Mouse (Mus musculus): ENCODE data around the gene 4930519G04Rik. TPM values are rescaled to one million over a fixed set of nuclear protein-coding genes. Genes with fewer than 3 reads are reported as not detected.

4930519G04Rik gene
- polyA plus RNA-seq, 1 experiment from 2014 or later: not detected

GRCm38 (mm10) chr5:114886801-114887200 is 33.3 kb downstream of the 4930519G04Rik start:
- WGBS: 63% methylated on average over 6 of the region's 6 CpGs
- H3K27ac ChIP-seq (replicated peaks): peak overlapping the region; percentile 59; the same call in 1 of the 2 replicates
- no peak overlapping the region for H3K9ac ChIP-seq (ENCODE audit: low read length)
- TF ChIP-seq EP300 (optimal IDR thresholded peaks at IDR 0.05): no peak
- TF ChIP-seq CTCF (IDR thresholded peaks at IDR 0.05; ENCODE audit: low read depth): no peak
- no peaks in the 10 kb centered on the region for H3K9me3 ChIP-seq (ENCODE audit: control insufficient read depth, low read length)
- no peaks in the 10 kb centered on the region for H3K27me3 ChIP-seq (ENCODE audit: control insufficient read depth, insufficient read depth, low read length)
- no peak overlapping the region for H3K4me2 ChIP-seq (replicated peaks; ENCODE audit: low read depth)
- no peaks in the 10 kb centered on the region for H3K36me3 ChIP-seq (ENCODE audit: control insufficient read depth, insufficient read depth, low read length)
- H3K4me1 ChIP-seq (replicated peaks; ENCODE audit: control insufficient read depth, insufficient read depth): no peaks in the 10 kb centered on the region
- no peak overlapping the region for H3K4me3 ChIP-seq (ENCODE audit: low read depth, low read length)
- peak; percentile 85 for ATAC-seq (ENCODE audit: low FRiP score, low TSS enrichment)
- peak; percentile 71 for DNase-seq (ENCODE audit: low spot score)

DNA sequence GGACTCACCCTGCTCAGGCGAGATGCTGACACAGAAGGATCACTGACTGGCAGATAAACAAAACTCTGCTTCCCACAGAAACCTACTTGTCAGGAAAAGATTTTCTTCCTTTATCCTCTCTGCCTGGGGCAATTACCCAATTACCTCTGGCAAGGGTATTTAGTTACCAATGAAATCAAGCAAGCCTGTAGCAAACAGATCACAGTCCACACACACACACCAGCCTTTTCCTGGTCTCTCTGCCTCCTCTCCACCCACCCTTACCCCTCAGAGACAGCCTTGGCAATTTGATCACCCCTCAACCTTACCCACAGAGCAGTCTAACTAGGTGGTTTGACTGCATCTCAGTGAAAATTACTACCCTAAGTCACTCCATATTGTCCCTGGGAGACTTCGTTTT is 35.5 kb downstream of the 4930519G04Rik start:
- Histone ChIP-seq H3K4me1 (replicated peaks; ENCODE audit: control insufficient read depth, insufficient read depth) (no peaks in the 10 kb centered on the region), H3K36me3 (ENCODE audit: control insufficient read depth, insufficient read depth, low read length) (no peaks in the 10 kb centered on the region), H3K9me3 (ENCODE audit: control insufficient read depth, low read length) (no peaks in the 10 kb centered on the region), H3K27me3 (ENCODE audit: control insufficient read depth, insufficient read depth, low read length) (no peaks in the 10 kb centered on the region), H3K9ac (ENCODE audit: low read length) (no peak overlapping the region), H3K27ac (replicated peaks) (no peak overlapping the region), H3K4me2 (replicated peaks; ENCODE audit: low read depth) (no peak overlapping the region), H3K4me3 (ENCODE audit: low read depth, low read length) (no peak overlapping the region)
- ATAC-seq (ENCODE audit: low FRiP score, low TSS enrichment) (no peak), DNase-seq (ENCODE audit: low spot score) (no peak)
- no peak for TF ChIP-seq CTCF (IDR thresholded peaks at IDR 0.05; ENCODE audit: low read depth)
- no peak for TF ChIP-seq EP300 (optimal IDR thresholded peaks at IDR 0.05)
- WGBS: 80% methylated on average over 2 of the region's 2 CpGs

- no peaks in the 10 kb centered on the region for H3K27me3 ChIP-seq (ENCODE audit: control insufficient read depth, insufficient read depth, low read length)
- 85% methylated on average over 4 of the region's 4 CpGs for WGBS
Measured at GRCm38 (mm10) chr5:114895542-114895941, 42.1 kb downstream of the 4930519G04Rik start.

DNA sequence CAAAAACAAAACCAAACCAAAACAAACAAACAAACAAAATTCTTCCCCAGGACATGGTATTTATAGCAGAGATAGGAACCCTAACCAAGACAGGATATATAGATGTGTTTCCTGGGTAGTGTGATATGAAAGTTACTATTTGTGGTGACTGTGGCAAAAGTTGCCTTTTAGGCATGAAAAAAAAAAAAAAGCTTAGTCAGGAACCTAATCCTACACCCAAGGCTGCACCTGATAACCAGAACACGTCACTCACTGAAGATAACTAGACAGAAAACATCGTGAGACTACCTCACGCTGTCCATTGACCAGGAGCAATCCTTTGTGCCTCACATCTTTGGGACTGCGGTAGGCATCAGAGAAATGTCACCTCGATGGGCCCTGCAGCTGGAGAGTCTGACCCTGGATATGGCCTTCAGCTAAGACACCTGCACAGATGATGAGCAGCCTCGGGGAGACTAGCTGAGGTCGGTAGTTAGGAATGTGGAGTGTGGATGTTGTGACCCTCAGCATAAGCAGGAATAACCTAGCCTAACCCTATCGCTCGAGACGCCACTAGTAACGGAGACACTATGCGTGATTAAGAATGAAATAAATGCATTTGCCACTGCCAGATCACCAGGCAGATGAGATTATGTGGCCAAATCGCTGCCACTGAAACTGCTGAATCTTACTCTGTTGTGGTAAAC is 43.4 kb downstream of the 4930519G04Rik start, which contains the start of gene Oasl2:
Gene Oasl2 (plus strand): TSS at position 249 of the 686 bp plus-strand sequence.
- DNase-seq (ENCODE audit: low spot score): no peak
- Histone ChIP-seq H3K9me3 (ENCODE audit: control insufficient read depth, low read length) (no peaks in the 10 kb centered on the region), H3K27me3 (ENCODE audit: control insufficient read depth, insufficient read depth, low read length) (no peaks in the 10 kb centered on the region), H3K9ac (ENCODE audit: low read length) (peak within 1 kb of the TSS; percentile 57), H3K4me1 (replicated peaks; ENCODE audit: control insufficient read depth, insufficient read depth) (no peaks in the 10 kb centered on the region), H3K27ac (replicated peaks) (peak within 1 kb of the TSS; percentile 36; the same call in 1 of the 2 replicates), H3K4me2 (replicated peaks; ENCODE audit: low read depth) (peak within 1 kb of the TSS; percentile 48), H3K4me3 (ENCODE audit: low read depth, low read length) (peak within 1 kb of the TSS; percentile 35), H3K36me3 (ENCODE audit: control insufficient read depth, insufficient read depth, low read length) (no peaks in the 10 kb centered on the region)
- WGBS: 48% methylated on average over 13 of the region's 13 CpGs
- TF ChIP-seq EP300 (optimal IDR thresholded peaks at IDR 0.05) (no peak), CTCF (IDR thresholded peaks at IDR 0.05; ENCODE audit: low read depth) (no peak)
- ATAC-seq (ENCODE audit: low FRiP score, low TSS enrichment): no peak; the same call in 1 of the 2 replicates

More at GRCm38 (mm10) chr5:114895542-114895941, 42.1 kb downstream of the 4930519G04Rik start:
- Histone ChIP-seq H3K9me3 (ENCODE audit: control insufficient read depth, low read length) (no peaks in the 10 kb centered on the region), H3K4me2 (replicated peaks; ENCODE audit: low read depth) (no peak overlapping the region), H3K27ac (replicated peaks) (no peak overlapping the region), H3K4me3 (ENCODE audit: low read depth, low read length) (no peak overlapping the region), H3K4me1 (replicated peaks; ENCODE audit: control insufficient read depth, insufficient read depth) (no peaks in the 10 kb centered on the region), H3K36me3 (ENCODE audit: control insufficient read depth, insufficient read depth, low read length) (no peaks in the 10 kb centered on the region), H3K9ac (ENCODE audit: low read length) (no peak overlapping the region)
- DNase-seq (ENCODE audit: low spot score) (no peak), ATAC-seq (ENCODE audit: low FRiP score, low TSS enrichment) (no peak)
- TF ChIP-seq CTCF (IDR thresholded peaks at IDR 0.05; ENCODE audit: low read depth): no peak
- TF ChIP-seq EP300 (optimal IDR thresholded peaks at IDR 0.05): no peak

DNA sequence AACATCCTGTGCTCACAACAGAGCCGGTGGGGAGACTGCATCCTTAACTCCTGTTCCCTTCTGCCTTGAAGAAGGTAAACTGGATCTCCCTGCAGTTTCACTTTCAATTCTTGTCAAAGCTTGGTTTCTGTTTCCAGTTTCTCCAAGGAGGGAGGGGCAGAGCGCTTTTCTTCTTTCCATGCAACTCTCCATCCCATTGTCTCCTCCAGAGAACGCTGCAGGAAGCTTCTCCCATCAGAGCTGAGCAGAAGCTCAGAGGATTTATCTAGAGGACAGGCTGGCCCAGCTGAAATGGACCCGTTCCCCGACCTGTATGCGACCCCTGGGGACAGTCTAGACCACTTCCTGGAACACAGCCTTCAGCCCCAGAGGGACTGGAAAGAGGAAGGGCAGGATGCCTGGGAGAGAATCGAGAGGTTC is 43.9 kb downstream of the 4930519G04Rik start:
- H3K9me3 ChIP-seq (ENCODE audit: control insufficient read depth, low read length): no peaks in the 10 kb centered on the region
- H3K4me1 ChIP-seq (replicated peaks; ENCODE audit: control insufficient read depth, insufficient read depth): no peaks in the 10 kb centered on the region
- ATAC-seq (ENCODE audit: low FRiP score, low TSS enrichment) (peak; percentile 53), DNase-seq (ENCODE audit: low spot score) (peak; percentile 35)
- peak overlapping the region; percentile 35 for H3K4me3 ChIP-seq (ENCODE audit: low read depth, low read length)
- TF ChIP-seq CTCF (IDR thresholded peaks at IDR 0.05; ENCODE audit: low read depth) (0 out of 2 replicates have a peak, but pooled peaks have one; percentile 3), EP300 (optimal IDR thresholded peaks at IDR 0.05) (no peak)
- peak overlapping the region; percentile 36; the same call in 1 of the 2 replicates for H3K27ac ChIP-seq (replicated peaks)
- H3K4me2 ChIP-seq (replicated peaks; ENCODE audit: low read depth): peak overlapping the region; percentile 48
- H3K36me3 ChIP-seq (ENCODE audit: control insufficient read depth, insufficient read depth, low read length): no peaks in the 10 kb centered on the region
- H3K27me3 ChIP-seq (ENCODE audit: control insufficient read depth, insufficient read depth, low read length): no peaks in the 10 kb centered on the region
- WGBS: 15% methylated on average over 7 of the region's 7 CpGs
- peak overlapping the region; percentile 57 for H3K9ac ChIP-seq (ENCODE audit: low read length)

GRCm38 (mm10) chr5:114898857-114899256 is 45.4 kb downstream of the 4930519G04Rik start:
- no peaks in the 10 kb centered on the region for H3K36me3 ChIP-seq (ENCODE audit: control insufficient read depth, insufficient read depth, low read length)
- no peak overlapping the region for H3K27ac ChIP-seq (replicated peaks)
- H3K27me3 ChIP-seq (ENCODE audit: control insufficient read depth, insufficient read depth, low read length): no peaks in the 10 kb centered on the region
- H3K4me1 ChIP-seq (replicated peaks; ENCODE audit: control insufficient read depth, insufficient read depth): no peaks in the 10 kb centered on the region
- no peak overlapping the region for H3K9ac ChIP-seq (ENCODE audit: low read length)
- DNase-seq (ENCODE audit: low spot score) (no peak), ATAC-seq (ENCODE audit: low FRiP score, low TSS enrichment) (no peak)
- no peak overlapping the region for H3K4me3 ChIP-seq (ENCODE audit: low read depth, low read length)
- H3K4me2 ChIP-seq (replicated peaks; ENCODE audit: low read depth): no peak overlapping the region
- no peaks in the 10 kb centered on the region for H3K9me3 ChIP-seq (ENCODE audit: control insufficient read depth, low read length)
- 66% methylated on average over 7 of the region's 7 CpGs for WGBS
- TF ChIP-seq EP300 (optimal IDR thresholded peaks at IDR 0.05) (no peak), CTCF (IDR thresholded peaks at IDR 0.05; ENCODE audit: low read depth) (no peak)

All from stomach, postnatal 0 days (tissue).